Mouse (Mus musculus): ENCODE measurements at regions not wholly inside any gene's neighbourhood (a gene's known extent, or its start where the extent isn't known, plus 50 kb on each side); places are given as distances from the start of the nearest gene placed in this dataset.

- Histone ChIP-seq H3K36me3 (no peaks in the 10 kb centered on the region), H3K4me1 (replicated peaks) (no peaks in the 10 kb centered on the region), H3K9me3 (no peaks in the 10 kb centered on the region), H3K27ac (no peak overlapping the region), H3K4me3 (no peak overlapping the region), H3K27me3 (ENCODE audit: insufficient read depth, poor library complexity, severe bottlenecking) (no peaks in the 10 kb centered on the region)
- DNase-seq (ENCODE audit: low spot score): no peak
- 86% methylated on average over 4 of the region's 4 CpGs for WGBS
These were observed 151.6 kb upstream of the Gm49339 start for GRCm38 (mm10) chr10:51328772-51329171.

DNA sequence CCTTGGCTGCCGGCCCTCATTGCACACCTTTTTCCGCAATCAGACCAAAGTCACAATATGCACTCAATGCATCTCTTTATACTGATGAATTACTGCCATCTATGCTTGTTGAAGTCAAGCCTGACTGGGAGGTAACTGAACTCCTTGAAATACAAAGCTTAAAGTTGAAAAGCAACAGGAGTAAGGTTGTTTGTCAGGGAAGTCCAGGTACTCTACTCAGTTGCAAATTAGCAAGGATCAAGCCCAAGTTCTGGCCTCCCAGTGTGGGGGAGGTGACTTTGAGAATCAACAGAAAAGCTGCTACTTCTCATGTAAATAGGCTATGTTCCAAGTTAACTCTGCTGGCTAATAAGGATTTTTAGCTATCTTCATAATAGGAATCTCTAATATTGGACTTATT, 151.0 kb upstream of the Gm49339 start:
- Histone ChIP-seq H3K27me3 (ENCODE audit: insufficient read depth, poor library complexity, severe bottlenecking) (no peaks in the 10 kb centered on the region), H3K4me3 (no peak overlapping the region), H3K27ac (no peak overlapping the region), H3K36me3 (no peaks in the 10 kb centered on the region), H3K9me3 (no peaks in the 10 kb centered on the region), H3K4me1 (replicated peaks) (no peaks in the 10 kb centered on the region)
- DNase-seq (ENCODE audit: low spot score): no peak
- WGBS: 90% methylated on average over 2 of the region's 2 CpGs

All from hindbrain, embryonic 10.5 days (tissue).